Mouse (Mus musculus) liver, embryonic 13.5 days (tissue): ENCODE results near the gene Cdkl1. TPM values are rescaled to one million over a fixed set of nuclear protein-coding genes. Genes with fewer than 3 reads are reported as not detected.

Experiments
- ATAC-seq: fragments of 200-750 bp; cut with Nextera tagmentation; 2 replicates; pipeline ENCODE4 v1.8.0; 2017; ENCODE audit warnings: low read depth, mild to moderate bottlenecking, moderate number of reproducible peaks, moderate library complexity
- DNase-seq: peaks from one replicate; pipeline ENCODE4 v3.0.0; 2022
- H3K27ac ChIP-seq: fragments of 300-500 bp; sonication (generic); 2 replicates; pipeline ENCODE4 v1.5.1; 2015; ENCODE audit warnings: moderate library complexity, mild to moderate bottlenecking, inconsistent platforms
- H3K27me3 ChIP-seq: fragments of 300-500 bp; sonication (generic); 2 replicates; pipeline ENCODE4 v1.6.1; 2015; ENCODE audit warnings: mild to moderate bottlenecking, inconsistent platforms
- H3K36me3 ChIP-seq: fragments of 300-500 bp; sonication (generic); 2 replicates; pipeline ENCODE4 v1.6.1; 2015; ENCODE audit warnings: mild to moderate bottlenecking, inconsistent platforms
- H3K4me1 ChIP-seq: fragments of 300-500 bp; sonication (generic); replicated peaks from 2 replicates; pipeline ENCODE4 v1.6.1; 2015; ENCODE audit warnings: inconsistent platforms
- H3K4me2 ChIP-seq: fragments of 300-500 bp; sonication (generic); 2 replicates; pipeline ENCODE4 v1.6.1; 2015; ENCODE audit warnings: inconsistent platforms, mild to moderate bottlenecking, moderate library complexity
- H3K4me3 ChIP-seq: fragments of 300-500 bp; sonication (generic); replicated peaks from 2 replicates; pipeline ENCODE4 v1.5.1; 2015; ENCODE audit warnings: mild to moderate bottlenecking, inconsistent platforms
- H3K9ac ChIP-seq: fragments of 300-500 bp; sonication (generic); 2 replicates; pipeline ENCODE4 v1.6.1; 2015; ENCODE audit warnings: mild to moderate bottlenecking, inconsistent platforms
- H3K9me3 ChIP-seq: fragments of 300-500 bp; sonication (generic); replicated peaks from 2 replicates; pipeline ENCODE4 v1.6.1; 2016; ENCODE audit warnings: inconsistent platforms
- WGBS: fragments of 180-500 bp; shearing (Covaris S2); methylation state at CpG from one replicate; pipeline ENCODE4 v1.1.7; 2015; ENCODE audit not compliant: insufficient replicate concordance; 5-methylcytosine and 5-hydroxymethylcytosine counted together
- polyA plus RNA-seq: library from polyadenylated mRNA; unstranded; fragments of >200 nt; fragmentation: Nextera tagmentation; extraction: Ambion mirVana; gene quantifications from 2 replicates; pipeline ENCODE4 v1.2.1, GENCODE M21; 2015

Gene Cdkl1
- polyA plus RNA-seq, result 1.3 and 1.8 TPM in 2 replicates

GRCm38 (mm10) chr12:69790530-69791505 lies at the start of gene Cdkl1:
Gene Cdkl1, minus strand, starts transcription at chr12:69791267.
- H3K9me3 ChIP-seq, result no peaks in the 10 kb centered on the region
- H3K4me3 ChIP-seq, result peak within 1 kb of the TSS; percentile 66
- peak within 1 kb of the TSS; percentile 60 for H3K27ac ChIP-seq
- peak; percentile 71 for DNase-seq
- H3K4me1 ChIP-seq, result peaks cover 53% of the 10 kb centered on the region
- no peaks in the 10 kb centered on the region for H3K36me3 ChIP-seq
- peak within 1 kb of the TSS; percentile 77 for H3K9ac ChIP-seq
- peak; percentile 99 for ATAC-seq
- WGBS, result 2% methylated on average over 45 of the region's 45 CpGs
- H3K4me2 ChIP-seq, result peak within 1 kb of the TSS; percentile 96
- H3K27me3 ChIP-seq, result peaks cover 59% of the 10 kb centered on the region

- DNase-seq (no peak), ATAC-seq (no peak)
- Histone ChIP-seq H3K36me3 (peaks cover 80% of the 10 kb centered on the region), H3K4me3 (no peak overlapping the region), H3K9ac (no peak overlapping the region), H3K4me2 (no peak overlapping the region), H3K9me3 (no peaks in the 10 kb centered on the region), H3K4me1 (no peaks in the 10 kb centered on the region), H3K27ac (no peak overlapping the region), H3K27me3 (no peaks in the 10 kb centered on the region)
- WGBS, result 51% methylated on average over 11 of the region's 11 CpGs
These were observed 47.3 kb upstream of the Cdkl1 start for GRCm38 (mm10) chr12:69838376-69838775.

- H3K9me3 ChIP-seq, result no peaks in the 10 kb centered on the region
- no peak overlapping the region for H3K9ac ChIP-seq
- no peaks in the 10 kb centered on the region for H3K27me3 ChIP-seq
- DNase-seq (no peak), ATAC-seq (0 out of 2 replicates have a peak, but pooled peaks have one; percentile 23)
- H3K27ac ChIP-seq, result no peak overlapping the region
- H3K36me3 ChIP-seq, result peaks cover 75% of the 10 kb centered on the region
- 90% methylated on average over 12 of the region's 12 CpGs for WGBS
- no peak overlapping the region for H3K4me2 ChIP-seq
- no peaks in the 10 kb centered on the region for H3K4me1 ChIP-seq
- H3K4me3 ChIP-seq, result no peak overlapping the region
These were observed 43.0 kb upstream of the Cdkl1 start for GRCm38 (mm10) chr12:69833982-69834604.

- Histone ChIP-seq H3K27ac (no peak overlapping the region), H3K4me1 (no peaks in the 10 kb centered on the region), H3K36me3 (peaks cover 81% of the 10 kb centered on the region), H3K9ac (no peak overlapping the region), H3K4me2 (no peak overlapping the region), H3K4me3 (no peak overlapping the region), H3K9me3 (no peaks in the 10 kb centered on the region), H3K27me3 (no peaks in the 10 kb centered on the region)
- WGBS, result 88% methylated on average over 9 of the region's 9 CpGs
- ATAC-seq (no peak), DNase-seq (no peak)
These were observed 40.3 kb upstream of the Cdkl1 start for GRCm38 (mm10) chr12:69831239-69831910.

GRCm38 (mm10) chr12:69828214-69828613 lies 37.1 kb upstream of the Cdkl1 start:
- Histone ChIP-seq H3K4me3 (no peak overlapping the region), H3K36me3 (peaks cover 75% of the 10 kb centered on the region), H3K4me1 (no peaks in the 10 kb centered on the region), H3K27ac (no peak overlapping the region), H3K9ac (no peak overlapping the region), H3K4me2 (no peak overlapping the region), H3K9me3 (no peaks in the 10 kb centered on the region), H3K27me3 (no peaks in the 10 kb centered on the region)
- DNase-seq, result no peak
- 77% methylated on average over 2 of the region's 2 CpGs for WGBS
- ATAC-seq, result no peak

GRCm38 (mm10) chr12:69824881-69825597 lies 34.0 kb upstream of the Cdkl1 start:
- no peak for ATAC-seq
- Histone ChIP-seq H3K4me1 (no peaks in the 10 kb centered on the region), H3K9me3 (no peaks in the 10 kb centered on the region), H3K4me2 (no peak overlapping the region), H3K27me3 (no peaks in the 10 kb centered on the region), H3K9ac (no peak overlapping the region), H3K4me3 (no peak overlapping the region), H3K27ac (peak overlapping the region; percentile 30; the same call in 1 of the 2 replicates), H3K36me3 (peaks cover 88% of the 10 kb centered on the region)
- 83% methylated on average over 9 of the region's 9 CpGs for WGBS
- no peak for DNase-seq

GRCm38 (mm10) chr12:69814272-69814671 lies 23.2 kb upstream of the Cdkl1 start:
- WGBS, result 80% methylated on average over 6 of the region's 6 CpGs
- ATAC-seq, result no peak
- Histone ChIP-seq H3K4me3 (no peak overlapping the region), H3K36me3 (peaks cover 89% of the 10 kb centered on the region), H3K27me3 (no peaks in the 10 kb centered on the region), H3K4me1 (peaks cover 12% of the 10 kb centered on the region; the same call in 1 of the 2 replicates), H3K9me3 (no peaks in the 10 kb centered on the region), H3K4me2 (no peak overlapping the region), H3K9ac (no peak overlapping the region), H3K27ac (peak overlapping the region; percentile 47; the same call in 1 of the 2 replicates)
- no peak for DNase-seq

GRCm38 (mm10) chr12:69813596-69813995 lies 22.5 kb upstream of the Cdkl1 start:
- Histone ChIP-seq H3K4me3 (no peak overlapping the region), H3K9me3 (no peaks in the 10 kb centered on the region), H3K9ac (no peak overlapping the region), H3K27ac (0 out of 2 replicates have a peak overlapping the region, but pooled peaks have one; percentile 4), H3K4me1 (peaks cover 12% of the 10 kb centered on the region; the same call in 1 of the 2 replicates), H3K27me3 (no peaks in the 10 kb centered on the region), H3K4me2 (no peak overlapping the region), H3K36me3 (peaks cover 89% of the 10 kb centered on the region)
- ATAC-seq, result no peak
- no peak for DNase-seq
- WGBS, result 81% methylated on average over 2 of the region's 2 CpGs

GRCm38 (mm10) chr12:69812986-69813385 lies 21.9 kb upstream of the Cdkl1 start:
- peaks cover 88% of the 10 kb centered on the region for H3K36me3 ChIP-seq
- H3K9me3 ChIP-seq, result no peaks in the 10 kb centered on the region
- DNase-seq, result no peak

GRCm38 (mm10) chr12:69811976-69812375 lies 20.9 kb upstream of the Cdkl1 start:
- Histone ChIP-seq H3K27me3 (no peaks in the 10 kb centered on the region), H3K4me2 (no peak overlapping the region), H3K27ac (peak overlapping the region; percentile 21; the same call in 1 of the 2 replicates), H3K4me3 (no peak overlapping the region), H3K36me3 (peaks cover 87% of the 10 kb centered on the region), H3K4me1 (peaks cover 12% of the 10 kb centered on the region; the same call in 1 of the 2 replicates), H3K9ac (no peak overlapping the region), H3K9me3 (no peaks in the 10 kb centered on the region)
- no peak for DNase-seq
- ATAC-seq, result no peak
- 64% methylated on average over 1 of the region's 1 CpGs for WGBS

More at GRCm38 (mm10) chr12:69812986-69813385, 21.9 kb upstream of the Cdkl1 start:
- H3K27ac ChIP-seq, result no peak overlapping the region
- 85% methylated on average over 3 of the region's 3 CpGs for WGBS
- H3K4me3 ChIP-seq, result no peak overlapping the region
- no peaks in the 10 kb centered on the region for H3K27me3 ChIP-seq
- H3K4me2 ChIP-seq, result no peak overlapping the region
- peaks cover 12% of the 10 kb centered on the region; the same call in 1 of the 2 replicates for H3K4me1 ChIP-seq
- no peak for ATAC-seq
- no peak overlapping the region for H3K9ac ChIP-seq
